Mouse (Mus musculus) G1E (cell line): Measurements from ENCODE around the gene Sclt1. TPM values are rescaled to one million over a fixed set of nuclear protein-coding genes. Genes with fewer than 3 reads are reported as not detected.

Source experiments
- ATAC-seq: 2 replicates; pipeline ENCODE4 v1.8.0; 2016; ENCODE audit warnings: mild to moderate bottlenecking; ENCODE audit not compliant: insufficient number of reproducible peaks, poor library complexity, low FRiP score, severe bottlenecking; ENCODE audit errors: extremely low read depth
- DNase-seq: peaks from one replicate; pipeline ENCODE4 v3.0.0; 2012; ENCODE audit warnings: low spot score
- H3K27me3 ChIP-seq: 2 replicates; pipeline ENCODE4 v1.6.1; 2012; ENCODE audit warnings: mild to moderate bottlenecking, low read length, inconsistent platforms; ENCODE audit not compliant: insufficient read depth
- H3K36me3 ChIP-seq: replicated peaks from 2 replicates; pipeline ENCODE3; 2012; ENCODE audit warnings: mild to moderate bottlenecking, inconsistent platforms
- H3K4me1 ChIP-seq: 2 replicates; pipeline ENCODE4 v1.6.1; 2012; ENCODE audit warnings: low read depth, low read length, inconsistent platforms, mixed read lengths; ENCODE audit not compliant: insufficient read depth
- H3K4me3 ChIP-seq: 2 replicates; pipeline ENCODE4 v1.5.1; 2012; ENCODE audit warnings: low read depth, mild to moderate bottlenecking, inconsistent platforms, low read length, moderate library complexity, mixed read lengths
- H3K9me3 ChIP-seq: replicated peaks from 2 replicates; pipeline ENCODE4 v1.6.1; 2012; ENCODE audit warnings: inconsistent platforms
- CTCF ChIP-seq: IDR thresholded peaks from 2 replicates; pipeline ENCODE4 v1.5.1; 2012; ENCODE audit warnings: low read depth, low read length, inconsistent platforms, mixed read lengths
- GATA1 ChIP-seq: IDR thresholded peaks from 2 replicates; pipeline ENCODE4 v1.6.1; 2012; ENCODE audit warnings: borderline replicate concordance, low read length, inconsistent platforms, mixed read lengths
- GATA2 ChIP-seq: IDR thresholded peaks from 2 replicates; pipeline ENCODE4 v1.6.1; 2012; ENCODE audit warnings: low read depth, low read length, inconsistent platforms, borderline replicate concordance
- POLR2AphosphoS5 ChIP-seq: IDR thresholded peaks from 2 replicates; pipeline ENCODE4 v1.6.1; 2012; ENCODE audit warnings: low read depth, low read length, inconsistent platforms; ENCODE audit not compliant: insufficient replicate concordance
- TAL1 ChIP-seq: conservative IDR thresholded peaks from 2 replicates; pipeline ENCODE4 v1.6.1; 2012; ENCODE audit warnings: low read depth, low read length, inconsistent platforms, mixed read lengths
- polyA plus RNA-seq: library from polyadenylated mRNA; stranded (reverse); fragments of >175 nt; gene quantifications from 2 replicates; pipeline ENCODE4 v1.2.3, GENCODE M21; 2012
- total RNA-seq, 2 experiments: library from RNA; stranded (forward) in 1 of 2; stranded (reverse) in 1 of 2; fragments of 200-1000 nt in 1 of 2; fragments of >200 nt in 1 of 2; fragmentation: Nextera tagmentation in 1 of 2; gene quantifications; 2 replicates each; pipeline ENCODE4 v1.2.3; 2014 to 2017

Sclt1 gene
- total and polyA plus RNA-seq, 3 experiments = 8.3 to 32.2 (median 21.9) TPM

DNA sequence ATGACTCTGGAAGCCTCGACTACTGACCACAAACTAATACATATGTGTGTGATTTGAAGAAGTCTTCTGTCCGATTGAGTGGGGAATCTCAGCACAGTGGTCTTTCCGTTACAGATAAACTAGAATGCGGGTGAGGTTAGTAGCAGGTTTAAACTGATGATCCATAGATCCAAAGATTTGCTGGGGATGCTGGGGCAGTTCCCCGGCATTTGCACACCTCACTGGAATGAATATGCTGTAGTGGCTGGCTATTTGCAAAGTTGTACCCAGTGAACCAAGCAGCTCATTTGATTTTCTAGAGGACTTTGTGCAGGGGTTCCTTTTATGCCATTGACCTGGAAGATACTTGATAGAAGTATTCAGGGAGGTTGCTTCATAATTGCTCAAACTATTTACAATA lies 133.2 kb downstream of the Sclt1 start:
- no peak for DNase-seq
- Histone ChIP-seq H3K4me1 (peaks cover 23% of the 10 kb centered on the region), H3K27me3 (no peaks in the 10 kb centered on the region), H3K36me3 (peaks cover 100% of the 10 kb centered on the region), H3K9me3 (no peaks in the 10 kb centered on the region), H3K4me3 (no peak overlapping the region)
- no peak for ATAC-seq
- TF ChIP-seq GATA2 = no peak
- TF ChIP-seq POLR2AphosphoS5 = no peak
- no peak for TF ChIP-seq TAL1
- no peak for TF ChIP-seq CTCF
- no peak for TF ChIP-seq GATA1

- DNase-seq = no peak
- no peak for ATAC-seq
- Histone ChIP-seq H3K9me3 (no peaks in the 10 kb centered on the region), H3K4me3 (no peak overlapping the region), H3K27me3 (no peaks in the 10 kb centered on the region), H3K36me3 (peaks cover 100% of the 10 kb centered on the region), H3K4me1 (peaks cover 30% of the 10 kb centered on the region)
- TF ChIP-seq TAL1 (no peak), GATA1 (no peak), POLR2AphosphoS5 (no peak), CTCF (no peak), GATA2 (no peak)
These were observed 134.8 kb downstream of the Sclt1 start for GRCm38 (mm10) chr3:41607467-41607866.

DNA sequence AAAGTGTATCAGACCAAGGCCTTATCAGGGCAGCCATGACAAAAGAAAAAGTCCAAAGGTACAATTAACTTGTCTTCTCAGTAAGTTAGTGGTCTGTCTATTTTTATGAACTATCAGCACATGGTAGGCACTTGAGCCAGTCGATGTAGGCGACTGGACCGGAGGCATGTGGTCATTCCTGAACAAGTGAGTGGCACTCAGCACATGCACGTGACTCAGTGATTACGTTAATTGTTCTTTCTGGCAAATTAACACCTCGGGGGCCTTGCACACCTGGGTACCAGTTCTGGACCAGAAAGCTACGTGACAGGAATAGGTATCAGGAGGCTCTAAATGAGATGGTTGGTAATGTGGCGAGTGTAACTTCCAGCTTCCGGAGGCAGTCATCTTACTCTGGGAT lies 135.3 kb downstream of the Sclt1 start:
- H3K27me3 ChIP-seq = no peaks in the 10 kb centered on the region
- DNase-seq = no peak
- H3K9me3 ChIP-seq = no peaks in the 10 kb centered on the region
- peaks cover 30% of the 10 kb centered on the region for H3K4me1 ChIP-seq
- no peak for ATAC-seq
- H3K4me3 ChIP-seq = no peak overlapping the region
- H3K36me3 ChIP-seq = peaks cover 100% of the 10 kb centered on the region
- TF ChIP-seq POLR2AphosphoS5 (no peak), TAL1 (no peak), GATA1 (no peak), CTCF (no peak), GATA2 (no peak)

GRCm38 (mm10) chr3:41606330-41606664 lies 136.0 kb downstream of the Sclt1 start:
- TF ChIP-seq POLR2AphosphoS5 (no peak; the same call in 1 of the 2 replicates), CTCF (0 out of 2 replicates have a peak, but pooled peaks have one; percentile 19), GATA1 (no peak)
- ATAC-seq = no peak

DNA sequence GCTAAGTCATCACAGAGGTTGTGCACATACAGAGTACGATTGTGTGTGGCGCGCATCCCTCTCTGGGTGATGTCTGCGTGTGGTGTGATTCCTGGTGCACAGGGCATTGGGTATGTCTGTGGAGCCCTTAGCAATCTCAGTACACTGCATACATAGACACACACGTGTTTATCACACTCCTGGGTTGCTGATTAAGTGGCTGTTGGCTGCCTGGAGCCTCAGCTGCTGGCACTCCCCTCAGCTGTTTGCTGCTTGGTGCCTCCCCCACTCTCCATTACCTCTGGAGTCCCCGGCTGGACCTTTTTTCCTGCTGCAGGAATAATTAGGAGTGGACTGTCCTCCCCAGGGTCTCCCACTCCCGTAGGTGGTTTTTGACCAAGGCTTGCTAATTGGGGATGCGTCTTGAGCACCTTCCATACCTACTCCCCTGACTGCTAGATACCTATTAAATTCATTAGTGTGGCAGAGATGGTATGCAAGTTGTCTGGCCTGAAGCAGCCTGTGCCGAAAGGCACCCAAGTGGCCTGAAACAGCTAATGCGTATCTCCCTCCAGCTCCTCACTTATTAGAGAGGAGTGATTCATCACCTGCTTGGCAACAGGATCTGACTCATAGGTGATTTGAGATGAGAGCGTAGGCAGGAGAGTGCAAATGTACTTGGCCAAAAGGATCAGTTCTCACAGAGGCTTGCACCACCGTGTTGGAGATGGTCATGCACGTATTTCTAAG lies 136.5 kb downstream of the Sclt1 start:
- Histone ChIP-seq H3K4me3 (no peak overlapping the region), H3K9me3 (no peaks in the 10 kb centered on the region), H3K27me3 (no peaks in the 10 kb centered on the region), H3K36me3 (peaks cover 99% of the 10 kb centered on the region), H3K4me1 (peaks cover 41% of the 10 kb centered on the region)
- TF ChIP-seq CTCF (no peak), TAL1 (no peak), GATA1 (no peak), GATA2 (no peak), POLR2AphosphoS5 (no peak)
- DNase-seq (no peak), ATAC-seq (no peak)

More at GRCm38 (mm10) chr3:41606330-41606664, 136.0 kb downstream of the Sclt1 start:
- no peaks in the 10 kb centered on the region for H3K27me3 ChIP-seq
- H3K4me1 ChIP-seq = peaks cover 37% of the 10 kb centered on the region
- no peak for DNase-seq
- H3K4me3 ChIP-seq = no peak overlapping the region
- peaks cover 100% of the 10 kb centered on the region for H3K36me3 ChIP-seq
- H3K9me3 ChIP-seq = no peaks in the 10 kb centered on the region

- DNase-seq (no peak), ATAC-seq (no peak)
- Histone ChIP-seq H3K36me3 (peaks cover 97% of the 10 kb centered on the region), H3K4me1 (peaks cover 46% of the 10 kb centered on the region), H3K27me3 (no peaks in the 10 kb centered on the region), H3K9me3 (no peaks in the 10 kb centered on the region), H3K4me3 (no peak overlapping the region)
- no peak for TF ChIP-seq CTCF
These were observed 137.5 kb downstream of the Sclt1 start for GRCm38 (mm10) chr3:41604629-41605321.
